Mouse (Mus musculus): ENCODE data around the gene Rfx4.

GRCm38 (mm10) chr10:84910758-84911384, 155.0 kb downstream of the Rfx4 start:
- no peak for TF ChIP-seq CTCF (IDR thresholded peaks at IDR 0.05)
- no peak for TF ChIP-seq POLR2A (IDR thresholded peaks at IDR 0.05; ENCODE audit: insufficient read depth, low read depth, low read length)

Measured in heart, adult 2 months (tissue).